Mouse (Mus musculus): Measurements from ENCODE around the gene Cabin1. TPM values are rescaled to one million over a fixed set of nuclear protein-coding genes. Genes with fewer than 3 reads are reported as not detected.

The Cabin1 gene
- polyA plus RNA-seq, 1 experiment = 82.3 TPM

DNA sequence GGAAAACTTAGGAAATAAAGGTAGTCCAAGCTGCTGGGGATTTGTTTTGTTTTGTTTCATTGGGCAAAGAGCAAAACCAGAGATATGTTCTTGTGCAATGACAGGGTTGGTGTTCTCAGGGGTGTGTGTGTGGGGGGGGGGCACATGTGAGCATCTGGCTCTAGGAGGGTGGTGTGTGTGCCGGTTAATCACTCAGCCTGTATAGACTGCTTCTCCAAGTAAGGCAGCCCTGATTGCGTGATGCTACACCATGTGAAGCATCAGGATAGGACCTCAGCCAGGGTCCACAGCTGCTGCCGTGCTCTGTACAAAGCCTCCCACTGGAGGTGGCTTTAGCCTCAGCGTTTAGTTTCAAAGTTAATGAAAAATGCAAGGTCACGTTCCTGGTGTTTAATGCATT, 131.1 kb downstream of the Cabin1 start:
- Histone ChIP-seq H3K27ac (ENCODE audit: control insufficient read depth, insufficient read depth, low read length) (no peak overlapping the region), H3K36me3 (ENCODE audit: control insufficient read depth, insufficient read depth, low read length) (no peaks in the 10 kb centered on the region), H3K4me3 (ENCODE audit: control insufficient read depth, insufficient read depth, low read length) (no peak overlapping the region), H3K27me3 (ENCODE audit: control insufficient read depth, insufficient read depth, low read length) (no peaks in the 10 kb centered on the region), H3K4me1 (replicated peaks; ENCODE audit: control insufficient read depth, insufficient read depth, low read length) (no peaks in the 10 kb centered on the region)
- WGBS = 92% methylated on average over 5 of the region's 5 CpGs
- TF ChIP-seq CTCF (IDR thresholded peaks at IDR 0.05; ENCODE audit: borderline replicate concordance, control insufficient read depth, extremely low read depth, insufficient read depth, low read length, poor library complexity) (no peak), POLR2A (IDR thresholded peaks at IDR 0.05; ENCODE audit: control insufficient read depth, extremely low read depth, insufficient read depth, low read length, poor library complexity) (no peak)
- no peak for DNase-seq

DNA sequence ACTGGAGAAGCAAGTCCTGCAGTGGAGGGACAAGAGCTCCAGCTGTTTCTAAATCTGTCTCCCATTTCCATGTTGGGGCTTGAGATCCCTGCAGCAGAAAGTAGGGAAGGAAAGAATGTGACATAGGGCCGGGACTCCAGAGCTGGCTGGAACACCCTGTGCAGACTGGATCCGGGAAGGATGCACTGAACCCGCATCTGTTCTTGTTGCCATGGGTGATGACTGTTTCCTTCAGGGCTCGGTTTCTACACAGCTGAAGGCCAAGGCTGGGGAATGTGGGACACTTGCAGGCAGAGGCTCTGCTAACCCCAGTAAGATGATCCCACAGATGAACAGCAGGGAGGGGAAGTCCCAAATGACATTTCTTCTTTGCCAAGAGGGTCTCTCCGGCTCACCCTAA, 131.5 kb downstream of the Cabin1 start:
- no peaks in the 10 kb centered on the region for H3K4me1 ChIP-seq (replicated peaks; ENCODE audit: control insufficient read depth, insufficient read depth, low read length)
- H3K36me3 ChIP-seq (ENCODE audit: control insufficient read depth, insufficient read depth, low read length) = no peaks in the 10 kb centered on the region
- no peaks in the 10 kb centered on the region for H3K27me3 ChIP-seq (ENCODE audit: control insufficient read depth, insufficient read depth, low read length)
- H3K4me3 ChIP-seq (ENCODE audit: control insufficient read depth, insufficient read depth, low read length) = no peak overlapping the region
- DNase-seq = no peak
- no peak overlapping the region for H3K27ac ChIP-seq (ENCODE audit: control insufficient read depth, insufficient read depth, low read length)
- TF ChIP-seq POLR2A (IDR thresholded peaks at IDR 0.05; ENCODE audit: control insufficient read depth, extremely low read depth, insufficient read depth, low read length, poor library complexity) = no peak
- no peak for TF ChIP-seq CTCF (IDR thresholded peaks at IDR 0.05; ENCODE audit: borderline replicate concordance, control insufficient read depth, extremely low read depth, insufficient read depth, low read length, poor library complexity)
- WGBS = 70% methylated on average over 5 of the region's 5 CpGs

DNA sequence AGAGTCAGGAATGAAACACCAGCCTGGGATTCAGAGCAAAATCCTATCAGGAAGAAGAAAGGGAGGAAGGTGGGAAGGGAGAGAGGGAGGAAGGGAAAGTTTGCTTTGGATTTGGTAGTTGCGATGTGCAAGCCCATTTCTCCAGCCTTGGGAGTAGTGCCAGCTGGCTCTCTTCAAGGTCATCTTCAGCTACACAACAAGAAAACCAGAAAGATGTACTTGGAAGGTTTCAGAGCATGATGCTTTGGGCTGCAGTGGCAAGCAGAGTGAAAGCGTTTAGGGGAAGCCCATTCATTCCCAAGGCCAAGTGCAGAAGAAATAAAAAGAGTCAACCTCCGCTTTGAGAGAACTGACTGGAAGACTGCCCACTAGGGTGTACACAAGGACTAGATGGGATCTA, 136.7 kb downstream of the Cabin1 start:
- Histone ChIP-seq H3K4me3 (ENCODE audit: control insufficient read depth, insufficient read depth, low read length) (no peak overlapping the region), H3K27me3 (ENCODE audit: control insufficient read depth, insufficient read depth, low read length) (no peaks in the 10 kb centered on the region), H3K27ac (ENCODE audit: control insufficient read depth, insufficient read depth, low read length) (no peak overlapping the region), H3K4me1 (replicated peaks; ENCODE audit: control insufficient read depth, insufficient read depth, low read length) (no peaks in the 10 kb centered on the region), H3K36me3 (ENCODE audit: control insufficient read depth, insufficient read depth, low read length) (no peaks in the 10 kb centered on the region)
- WGBS = 94% methylated on average over 3 of the region's 3 CpGs
- TF ChIP-seq CTCF (IDR thresholded peaks at IDR 0.05; ENCODE audit: borderline replicate concordance, control insufficient read depth, extremely low read depth, insufficient read depth, low read length, poor library complexity) = no peak
- TF ChIP-seq POLR2A (IDR thresholded peaks at IDR 0.05; ENCODE audit: control insufficient read depth, extremely low read depth, insufficient read depth, low read length, poor library complexity) = no peak
- no peak for DNase-seq

DNA sequence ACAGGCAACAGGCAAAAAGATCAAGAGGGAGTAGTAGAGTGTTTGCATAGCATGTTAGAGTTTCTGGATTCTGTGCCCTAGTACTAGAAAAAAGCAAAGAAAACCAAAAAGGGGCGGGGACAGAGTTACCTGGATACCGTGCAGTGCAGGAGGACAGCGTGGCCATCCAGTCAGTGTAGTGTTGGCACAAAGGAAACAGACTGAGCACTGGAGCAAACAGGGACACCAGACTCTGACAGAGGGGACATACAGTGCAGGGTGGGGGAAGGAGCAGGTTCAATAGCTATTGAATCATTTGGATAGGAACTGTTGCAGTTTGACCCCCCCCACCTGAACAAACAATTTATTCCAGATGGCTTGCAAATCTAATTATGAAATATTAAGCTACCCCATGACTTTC, 137.2 kb downstream of the Cabin1 start:
- Histone ChIP-seq H3K4me3 (ENCODE audit: control insufficient read depth, insufficient read depth, low read length) (no peak overlapping the region), H3K27me3 (ENCODE audit: control insufficient read depth, insufficient read depth, low read length) (no peaks in the 10 kb centered on the region), H3K36me3 (ENCODE audit: control insufficient read depth, insufficient read depth, low read length) (no peaks in the 10 kb centered on the region), H3K4me1 (replicated peaks; ENCODE audit: control insufficient read depth, insufficient read depth, low read length) (no peaks in the 10 kb centered on the region), H3K27ac (ENCODE audit: control insufficient read depth, insufficient read depth, low read length) (no peak overlapping the region)
- DNase-seq = no peak
- TF ChIP-seq POLR2A (IDR thresholded peaks at IDR 0.05; ENCODE audit: control insufficient read depth, extremely low read depth, insufficient read depth, low read length, poor library complexity) = no peak
- TF ChIP-seq CTCF (IDR thresholded peaks at IDR 0.05; ENCODE audit: borderline replicate concordance, control insufficient read depth, extremely low read depth, insufficient read depth, low read length, poor library complexity) = no peak
- 70% methylated on average over 3 of the region's 3 CpGs for WGBS

DNA sequence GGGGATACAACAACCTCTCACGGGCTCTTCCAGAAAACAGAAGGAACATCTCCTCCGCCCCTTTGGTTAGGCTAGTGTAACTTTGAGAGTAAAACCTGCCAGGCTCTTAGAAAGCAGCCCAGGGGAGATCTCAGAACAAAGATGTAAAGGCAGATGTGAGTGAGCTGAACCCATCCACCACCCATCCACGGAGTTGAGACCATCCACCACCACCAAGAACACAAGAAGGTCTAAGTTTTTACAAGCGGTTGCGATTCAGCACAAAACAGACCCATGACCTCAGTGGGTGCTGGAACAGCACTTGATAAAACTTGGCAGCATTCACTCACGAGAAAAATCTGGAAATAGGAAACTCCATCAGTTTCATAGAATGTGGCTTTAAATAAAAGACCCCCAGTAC, 138.2 kb downstream of the Cabin1 start:
- TF ChIP-seq CTCF (IDR thresholded peaks at IDR 0.05; ENCODE audit: borderline replicate concordance, control insufficient read depth, extremely low read depth, insufficient read depth, low read length, poor library complexity) (no peak), POLR2A (IDR thresholded peaks at IDR 0.05; ENCODE audit: control insufficient read depth, extremely low read depth, insufficient read depth, low read length, poor library complexity) (no peak)
- WGBS = 76% methylated on average over 6 of the region's 6 CpGs
- Histone ChIP-seq H3K4me1 (replicated peaks; ENCODE audit: control insufficient read depth, insufficient read depth, low read length) (no peaks in the 10 kb centered on the region), H3K27ac (ENCODE audit: control insufficient read depth, insufficient read depth, low read length) (no peak overlapping the region), H3K36me3 (ENCODE audit: control insufficient read depth, insufficient read depth, low read length) (no peaks in the 10 kb centered on the region), H3K27me3 (ENCODE audit: control insufficient read depth, insufficient read depth, low read length) (no peaks in the 10 kb centered on the region), H3K4me3 (ENCODE audit: control insufficient read depth, insufficient read depth, low read length) (no peak overlapping the region)
- DNase-seq = no peak

DNA sequence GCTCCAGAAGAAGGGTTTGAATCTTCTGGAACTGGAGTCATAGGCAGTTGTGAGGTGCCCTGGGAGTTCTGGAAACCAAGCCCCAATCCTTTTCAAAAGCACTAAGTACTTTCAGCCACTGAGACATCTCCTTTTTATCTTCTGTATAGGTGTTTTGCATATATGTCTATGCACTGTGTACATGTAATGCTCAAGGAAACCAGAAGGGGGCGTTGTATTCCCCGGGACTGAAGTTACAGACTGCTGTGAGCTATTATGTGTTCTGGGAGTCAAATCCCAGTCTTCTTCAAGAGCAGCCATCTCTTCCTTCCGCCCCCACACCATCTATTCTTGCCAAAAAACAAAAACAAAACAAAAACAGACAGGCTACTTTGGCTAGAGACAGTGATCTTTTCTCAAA, 143.3 kb downstream of the Cabin1 start:
- Histone ChIP-seq H3K4me3 (ENCODE audit: control insufficient read depth, insufficient read depth, low read length) (no peak overlapping the region), H3K27me3 (ENCODE audit: control insufficient read depth, insufficient read depth, low read length) (no peaks in the 10 kb centered on the region), H3K4me1 (replicated peaks; ENCODE audit: control insufficient read depth, insufficient read depth, low read length) (no peaks in the 10 kb centered on the region), H3K27ac (ENCODE audit: control insufficient read depth, insufficient read depth, low read length) (no peak overlapping the region), H3K36me3 (ENCODE audit: control insufficient read depth, insufficient read depth, low read length) (no peaks in the 10 kb centered on the region)
- TF ChIP-seq POLR2A (IDR thresholded peaks at IDR 0.05; ENCODE audit: control insufficient read depth, extremely low read depth, insufficient read depth, low read length, poor library complexity) = no peak
- no peak for TF ChIP-seq CTCF (IDR thresholded peaks at IDR 0.05; ENCODE audit: borderline replicate concordance, control insufficient read depth, extremely low read depth, insufficient read depth, low read length, poor library complexity)
- no peak for DNase-seq
- 60% methylated on average over 3 of the region's 3 CpGs for WGBS

DNA sequence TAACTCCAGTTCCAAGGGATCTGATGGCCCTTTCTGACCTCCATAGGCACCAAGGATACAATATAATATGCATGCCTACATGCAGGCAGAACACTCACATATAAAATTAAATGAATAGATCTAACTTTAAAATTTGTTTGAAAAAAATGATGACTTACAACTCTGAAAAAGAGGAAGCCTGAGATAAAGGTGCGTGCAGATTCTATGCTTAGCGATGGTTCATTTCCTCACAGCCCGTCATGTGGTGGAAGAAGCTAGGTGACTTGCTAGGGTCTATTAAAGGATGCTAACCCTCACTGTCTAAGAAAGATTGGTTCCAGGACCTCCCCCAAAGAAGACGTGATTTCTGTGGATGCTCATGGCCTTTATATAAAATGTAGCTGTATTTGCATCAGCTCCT, 148.1 kb downstream of the Cabin1 start:
- no peak for DNase-seq
- H3K27ac ChIP-seq (ENCODE audit: control insufficient read depth, insufficient read depth, low read length) = no peak overlapping the region
- no peak overlapping the region for H3K4me3 ChIP-seq (ENCODE audit: control insufficient read depth, insufficient read depth, low read length)
- H3K4me1 ChIP-seq (replicated peaks; ENCODE audit: control insufficient read depth, insufficient read depth, low read length) = no peaks in the 10 kb centered on the region
- WGBS = 65% methylated on average over 4 of the region's 4 CpGs
- TF ChIP-seq POLR2A (IDR thresholded peaks at IDR 0.05; ENCODE audit: control insufficient read depth, extremely low read depth, insufficient read depth, low read length, poor library complexity) = no peak
- TF ChIP-seq CTCF (IDR thresholded peaks at IDR 0.05; ENCODE audit: borderline replicate concordance, control insufficient read depth, extremely low read depth, insufficient read depth, low read length, poor library complexity) = no peak
- H3K27me3 ChIP-seq (ENCODE audit: control insufficient read depth, insufficient read depth, low read length) = no peaks in the 10 kb centered on the region
- H3K36me3 ChIP-seq (ENCODE audit: control insufficient read depth, insufficient read depth, low read length) = no peaks in the 10 kb centered on the region

All from thymus, adult 2 months (tissue).